Mouse (Mus musculus) ES-E14 (cell line): Measurements from ENCODE around the gene Tmem123.

ENCODE experiments used
- CHD2 ChIP-seq: IDR thresholded peaks from 2 replicates; pipeline ENCODE4 v1.6.1; 2014; ENCODE audit warnings: mild to moderate bottlenecking, low read depth, low read length, inconsistent platforms
- ZC3H11A ChIP-seq: IDR thresholded peaks from 2 replicates; pipeline ENCODE4 v1.6.1; 2012; ENCODE audit warnings: low read depth, mild to moderate bottlenecking, inconsistent platforms, low read length, borderline replicate concordance
- ZNF384 ChIP-seq: IDR thresholded peaks from 2 replicates; pipeline ENCODE4 v1.6.1; 2012; ENCODE audit warnings: low read depth, low read length, inconsistent platforms

GRCm38 (mm10) chr9:7748881-7749280 lies 15.0 kb upstream of the Tmem123 start:
- TF ChIP-seq ZNF384: no peak
- TF ChIP-seq CHD2: no peak
- no peak for TF ChIP-seq ZC3H11A
